Mouse (Mus musculus): ENCODE data around the gene Zbtb2.
"Not testable (repeated sequence)": the region's sequence is repeated elsewhere in the genome, so short reads cannot be mapped to it uniquely, and the experiment has no call there.

Zbtb2 gene

DNA sequence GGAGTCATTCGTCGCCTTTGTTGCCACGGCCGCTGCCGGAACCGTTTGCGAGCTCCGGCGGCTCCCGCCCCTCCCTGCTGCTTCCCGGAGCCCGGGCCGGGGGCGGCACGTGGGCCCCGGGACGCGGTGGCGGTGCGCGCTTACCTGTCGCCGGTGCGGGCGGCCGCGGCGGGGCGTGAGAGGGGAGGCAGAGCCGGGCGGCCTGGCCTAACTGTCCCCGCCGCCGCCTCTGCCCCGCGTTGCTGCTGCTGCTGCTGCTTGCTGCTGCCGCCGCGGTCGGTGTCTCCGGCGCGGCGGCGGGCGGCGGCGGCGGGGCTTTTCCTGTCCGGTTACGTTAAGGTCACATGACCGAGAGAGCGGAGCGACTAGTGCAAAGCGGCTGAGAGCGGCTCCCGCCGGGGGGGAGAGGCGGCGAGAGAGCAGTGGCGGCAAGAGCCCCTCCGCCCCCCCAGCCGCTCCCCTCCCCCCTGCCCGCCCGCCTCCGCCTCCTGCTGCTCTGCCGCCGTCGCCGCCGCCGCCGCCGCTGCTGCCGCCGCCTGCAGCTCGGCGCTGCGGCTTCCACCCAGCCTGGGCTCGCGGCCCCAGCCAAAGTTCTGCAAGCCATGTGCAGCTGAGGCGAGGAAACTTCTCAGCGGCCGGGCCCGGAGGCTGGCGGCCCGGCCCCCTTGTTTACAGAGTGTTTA lies at the start of gene Zbtb2:
Gene Zbtb2 (minus strand): TSS at position 408 of the 683 bp plus-strand sequence.
- peak; percentile 45 for DNase-seq (ENCODE audit: low read depth, low spot score)

DNA sequence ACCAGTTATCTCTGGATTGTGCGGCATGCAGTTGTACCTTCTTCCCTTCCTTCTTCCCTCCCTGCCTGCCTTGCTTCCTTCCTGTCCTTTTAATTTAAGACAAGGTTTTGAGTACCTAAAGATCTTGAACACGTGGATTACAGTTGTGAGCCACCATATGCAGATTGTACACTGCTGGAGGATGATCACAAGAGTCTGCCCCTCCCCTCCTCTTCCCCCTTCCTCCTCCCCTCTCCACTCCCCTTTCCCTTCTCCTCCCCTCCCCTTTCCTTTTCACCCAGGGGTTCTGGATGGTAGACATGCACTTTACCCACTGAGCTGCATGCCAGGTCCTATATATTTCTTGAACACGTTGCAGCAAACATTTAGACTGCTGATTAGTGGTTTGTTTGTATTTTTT lies 47.5 kb upstream of the Zbtb2 start:
- no peak for DNase-seq (ENCODE audit: low read depth, low spot score)

- not testable (repeated sequence) for DNase-seq (ENCODE audit: low read depth, low spot score)
Observed at GRCm38 (mm10) chr10:4433871-4434270, 46.0 kb upstream of the Zbtb2 start.

DNA sequence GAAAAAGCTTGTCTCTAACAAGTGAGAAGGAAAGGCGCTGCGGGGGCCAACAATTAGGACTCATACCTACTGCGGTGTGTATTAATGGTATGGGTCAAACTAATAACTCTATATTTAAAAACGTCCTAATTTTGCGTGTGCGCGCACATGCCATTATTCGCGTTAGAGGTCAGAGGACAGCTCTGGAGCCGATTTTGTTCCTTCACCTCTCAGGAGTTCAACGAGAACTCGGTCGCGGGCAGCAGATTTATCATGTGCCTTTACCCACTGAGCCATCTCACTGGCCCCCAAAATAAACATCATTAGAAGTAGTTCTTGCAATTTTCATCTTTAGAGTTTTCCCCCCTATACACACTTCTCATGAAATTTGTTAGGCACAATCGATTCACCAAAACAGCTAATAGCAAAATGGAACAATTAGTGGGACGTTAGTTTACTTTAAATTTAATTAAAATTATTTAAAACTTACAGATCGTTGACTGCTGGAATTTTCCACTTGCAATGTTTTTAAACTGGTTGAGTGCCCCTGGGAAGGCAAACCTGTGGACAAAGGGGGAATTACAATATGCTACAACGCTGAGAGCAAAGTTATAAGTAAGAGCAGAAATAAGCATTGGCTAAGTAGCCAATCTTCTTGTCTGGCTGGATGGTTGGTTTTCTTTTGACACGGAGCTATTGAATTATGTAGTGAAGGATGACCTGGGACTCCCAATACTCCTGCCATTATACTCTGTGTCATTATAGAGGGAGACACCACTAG lies 45.3 kb upstream of the Zbtb2 start:
- no peak for DNase-seq (ENCODE audit: low read depth, low spot score)

DNA sequence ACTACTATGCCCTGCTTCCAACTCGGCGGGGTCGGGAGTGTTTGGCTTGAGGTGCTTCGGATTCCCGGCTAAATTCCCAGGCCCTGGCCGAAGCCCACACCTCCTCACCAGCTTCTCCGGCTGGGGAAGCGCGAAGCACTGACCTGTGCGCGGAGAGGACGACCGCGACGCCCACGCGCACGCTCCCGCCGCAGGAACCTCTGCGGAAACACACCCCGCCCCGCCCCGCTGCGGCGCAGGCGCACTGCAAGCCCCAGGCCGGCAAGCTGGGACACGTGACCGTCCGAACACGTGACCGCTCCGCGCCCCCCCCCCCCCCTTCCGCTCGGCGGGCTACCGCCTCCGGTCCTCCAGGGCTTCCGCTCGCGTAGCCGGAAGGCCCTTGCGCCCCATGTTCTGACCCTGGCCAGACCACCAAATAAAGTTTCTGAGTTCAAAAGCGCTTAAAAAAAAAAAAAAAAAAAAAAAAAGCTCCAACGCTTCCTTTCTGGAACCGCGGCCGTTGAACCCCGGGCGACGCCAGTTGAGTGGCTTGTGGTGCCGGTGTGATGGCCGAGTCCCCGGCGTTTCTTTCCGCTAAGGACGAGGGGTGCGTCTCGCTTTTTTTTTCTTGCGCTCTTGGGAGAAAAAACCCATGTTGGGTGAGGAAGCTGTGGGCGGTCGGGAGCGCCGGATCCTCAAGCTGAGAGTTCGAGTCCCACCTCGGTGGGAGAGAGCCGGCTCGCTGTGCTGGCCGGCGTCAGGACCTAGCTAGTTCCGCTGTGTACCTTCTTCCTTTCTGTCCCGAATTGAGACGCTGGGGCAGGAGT lies 44.4 kb upstream of the Zbtb2 start, which contains the start of the genes Rmnd1 and Armt1:
Gene Rmnd1 (minus strand): TSS at position 266 of the 809 bp plus-strand sequence.
Gene Armt1 (plus strand): TSS at position 345 of the 809 bp plus-strand sequence.
- peak; percentile 89 for DNase-seq (ENCODE audit: low read depth, low spot score)

- no peak for DNase-seq (ENCODE audit: low read depth, low spot score)
Observed at GRCm38 (mm10) chr10:4431746-4432122, 43.8 kb upstream of the Zbtb2 start.

GRCm38 (mm10) chr10:4430826-4431225 lies 42.9 kb upstream of the Zbtb2 start:
- no peak for DNase-seq (ENCODE audit: low read depth, low spot score)

DNA sequence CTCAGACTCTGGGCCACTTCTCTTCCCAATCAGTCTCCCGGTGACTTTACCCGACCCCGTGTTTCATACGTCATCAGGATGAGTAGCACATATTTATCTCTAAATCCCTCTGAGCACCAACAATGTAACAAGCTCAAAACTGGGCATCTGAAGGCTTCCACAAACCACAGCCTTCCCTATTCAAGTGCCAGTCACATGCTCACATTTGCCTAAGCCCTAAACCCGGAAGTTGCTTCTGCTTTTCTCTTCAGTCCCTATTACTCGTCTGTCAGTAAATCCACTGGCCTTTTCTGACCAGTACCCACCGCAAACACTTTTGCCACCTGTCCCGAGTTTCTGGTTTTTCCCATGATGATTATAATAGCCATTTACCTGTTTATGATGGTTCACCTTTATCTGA lies 42.5 kb upstream of the Zbtb2 start:
- DNase-seq (ENCODE audit: low read depth, low spot score) = no peak

DNA sequence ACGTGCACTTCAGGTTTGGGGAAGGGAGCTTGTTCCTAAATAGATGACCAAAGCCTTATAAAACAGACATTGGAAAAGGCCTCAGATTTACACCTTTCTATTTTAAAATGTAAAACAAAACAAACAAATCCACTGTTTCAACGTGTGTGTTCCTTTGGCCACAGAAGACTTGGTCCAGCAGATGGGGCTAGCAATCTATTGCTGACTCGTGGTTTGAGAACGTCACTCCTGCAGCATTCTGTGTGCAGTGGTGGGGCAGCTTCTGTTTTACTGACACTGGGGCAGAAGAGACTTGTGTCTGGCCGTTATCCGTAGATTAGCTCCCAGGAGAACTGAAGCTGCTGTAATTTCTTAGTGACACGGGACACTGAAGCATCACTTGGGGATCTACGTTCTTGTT lies 37.3 kb upstream of the Zbtb2 start:
- no peak for DNase-seq (ENCODE audit: low read depth, low spot score)

GRCm38 (mm10) chr10:4407191-4407590 lies 19.3 kb upstream of the Zbtb2 start:
- no peak for DNase-seq (ENCODE audit: low read depth, low spot score)

- DNase-seq (ENCODE audit: low read depth, low spot score) = no peak
Observed at GRCm38 (mm10) chr10:4405511-4405910, 17.6 kb upstream of the Zbtb2 start.

DNA sequence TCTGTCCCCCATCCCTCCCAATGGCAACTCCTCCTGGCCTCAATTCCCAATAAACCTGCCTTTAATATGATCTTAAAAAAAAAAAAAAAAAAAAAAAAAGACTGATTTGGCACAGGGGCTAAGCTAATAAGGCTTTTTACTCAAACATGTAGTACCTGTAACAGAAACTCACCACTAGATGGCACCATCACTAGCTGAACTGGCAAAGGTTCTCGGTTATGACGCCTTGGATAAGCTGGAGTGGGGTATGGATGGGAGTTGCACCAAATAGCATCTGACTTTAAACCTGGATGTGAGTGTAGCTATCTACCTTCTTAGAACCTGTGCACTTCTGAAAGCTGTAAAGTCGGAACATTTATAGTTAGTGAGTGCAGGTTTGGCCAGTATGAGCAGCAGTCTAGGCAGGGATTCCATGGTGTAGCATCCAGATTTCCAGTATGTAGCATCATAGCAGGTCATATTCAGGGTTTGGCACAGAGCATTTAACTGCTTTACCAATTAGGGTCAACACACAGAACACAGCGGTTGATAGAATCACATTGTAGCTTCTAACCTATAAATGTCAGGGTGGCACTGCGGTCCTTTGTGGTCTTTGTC lies 17.1 kb upstream of the Zbtb2 start:
- DNase-seq (ENCODE audit: low read depth, low spot score) = peak; percentile 28

- no peak for DNase-seq (ENCODE audit: low read depth, low spot score)
Observed at GRCm38 (mm10) chr10:4398058-4398457, 10.2 kb upstream of the Zbtb2 start.

DNA sequence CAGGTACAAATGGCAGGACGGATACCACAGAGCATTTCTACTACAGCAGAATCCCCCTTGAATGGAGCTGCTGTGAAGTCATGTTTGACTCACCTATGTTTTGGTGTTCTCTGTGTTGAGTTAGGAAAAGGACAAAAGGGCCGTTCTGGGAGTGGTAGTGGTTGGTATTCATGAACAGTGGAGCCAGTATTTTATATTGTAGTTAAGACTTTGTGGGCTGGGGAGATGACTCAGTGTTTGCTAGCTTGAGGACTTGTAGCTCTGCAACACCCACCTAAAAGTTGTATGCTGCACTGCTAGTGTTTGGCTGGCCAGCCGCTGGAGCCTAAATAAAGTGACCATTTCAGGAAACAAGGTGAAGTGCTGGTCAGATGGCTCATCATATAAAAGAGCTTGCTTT lies 7.4 kb upstream of the Zbtb2 start:
- DNase-seq (ENCODE audit: low read depth, low spot score) = no peak

DNA sequence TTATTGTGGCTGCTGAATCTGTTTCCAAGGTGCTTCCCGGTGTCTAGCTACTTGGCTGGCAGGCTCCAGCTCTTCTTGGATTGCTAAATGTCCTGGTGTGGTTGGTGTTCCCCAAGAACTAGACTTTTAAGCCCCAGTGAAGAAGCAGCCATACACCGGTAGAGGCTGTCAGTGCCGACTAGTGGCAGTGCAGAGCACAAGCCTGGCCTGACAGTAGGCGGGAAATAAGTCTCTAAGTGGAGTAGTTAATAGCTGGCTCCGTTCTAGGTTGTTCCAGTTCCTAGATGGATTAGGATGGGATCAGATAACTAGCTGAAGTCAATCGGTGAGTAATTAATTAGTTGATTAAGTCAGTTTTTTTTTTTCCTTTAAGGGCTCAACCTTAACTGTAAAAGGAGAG lies 3.9 kb upstream of the Zbtb2 start:
- no peak for DNase-seq (ENCODE audit: low read depth, low spot score)

- no peak for DNase-seq (ENCODE audit: low read depth, low spot score)
Observed at GRCm38 (mm10) chr10:4391076-4391475, 3.2 kb upstream of the Zbtb2 start.

- DNase-seq (ENCODE audit: low read depth, low spot score) = no peak
Observed at GRCm38 (mm10) chr10:4390550-4390949, 2.6 kb upstream of the Zbtb2 start.

- DNase-seq (ENCODE audit: low read depth, low spot score) = no peak
Observed at GRCm38 (mm10) chr10:4389461-4390112, 1.7 kb upstream of the Zbtb2 start.

DNA sequence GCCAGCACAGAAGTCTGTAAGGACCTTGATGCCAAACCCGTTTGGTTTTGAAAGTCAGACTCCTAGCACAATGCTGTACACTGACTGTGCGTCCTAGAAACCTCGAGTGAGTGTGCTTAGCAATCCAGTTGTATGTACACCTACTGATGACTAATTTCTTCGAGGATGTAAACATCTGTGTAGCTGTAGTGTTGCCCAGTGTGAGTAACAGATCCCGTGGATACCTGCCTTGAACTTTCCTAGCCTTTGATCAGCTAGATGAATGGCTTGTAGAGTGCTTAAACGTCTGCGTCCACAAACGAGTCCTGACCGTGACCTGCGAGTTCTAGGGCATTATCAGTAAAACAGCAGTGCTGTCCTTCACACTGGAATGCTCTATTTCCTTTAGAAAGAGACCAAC lies 1.1 kb upstream of the Zbtb2 start:
- no peak for DNase-seq (ENCODE audit: low read depth, low spot score)

DNA sequence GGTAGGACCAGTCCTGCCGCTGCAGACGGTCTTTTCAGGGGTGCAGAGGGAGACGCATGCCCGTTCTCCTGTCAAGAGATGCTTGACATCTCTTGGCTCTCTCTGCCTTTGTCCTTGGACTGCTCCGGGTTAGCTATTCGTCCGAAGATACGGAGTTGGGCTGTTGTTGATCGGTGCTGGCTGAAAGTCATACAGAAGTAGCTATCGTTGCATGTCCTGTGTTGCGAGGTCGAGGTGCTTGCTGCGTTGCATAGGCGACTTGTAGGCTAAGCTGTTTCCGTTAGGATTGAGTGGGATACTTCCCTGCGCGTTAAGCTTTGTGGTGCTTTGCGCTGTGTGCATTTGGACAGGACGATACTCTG lies 457 bp upstream of the Zbtb2 start:
- DNase-seq (ENCODE audit: low read depth, low spot score) = no peak
